Mouse (Mus musculus): ENCODE data around the gene Sez6l. TPM values are rescaled to one million over a fixed set of nuclear protein-coding genes. Genes with fewer than 3 reads are reported as not detected.

The Sez6l gene
- polyA plus RNA-seq (2012; rRNA removed): 0.34 and 0.42 TPM in 2 replicates

GRCm38 (mm10) chr5:112576993-112577670, at the start of gene Sez6l:
Gene Sez6l, minus strand, starts transcription at chr5:112577185.
- Histone ChIP-seq H3K36me3 (ENCODE audit: control insufficient read depth, insufficient read depth, low read length) (no peaks in the 10 kb centered on the region), H3K27ac (ENCODE audit: insufficient read depth, low read length) (no peak within 1 kb of the TSS), H3K4me3 (ENCODE audit: extremely low read depth, insufficient read depth, insufficient read length) (no peak within 1 kb of the TSS), H3K4me1 (ENCODE audit: control insufficient read depth, insufficient read depth, insufficient read length) (no peaks in the 10 kb centered on the region; the same call in 1 of the 2 replicates), H3K27me3 (ENCODE audit: control insufficient read depth, insufficient read depth, low read length) (peaks cover 3% of the 10 kb centered on the region)
- DNase-seq (ENCODE audit: low read depth in 1 of 2, low spot score in 2 of 2): no peak
- 5% methylated on average over 44 of the region's 50 CpGs for WGBS
- TF ChIP-seq POLR2A (IDR thresholded peaks at IDR 0.05; ENCODE audit: low read depth, low read length) (no peak), CTCF (IDR thresholded peaks at IDR 0.05; ENCODE audit: extremely low read depth, insufficient read depth, insufficient read length, insufficient replicate concordance) (no peak)

GRCm38 (mm10) chr5:112625555-112626160, 48.7 kb upstream of the Sez6l start:
- no peaks in the 10 kb centered on the region for H3K27me3 ChIP-seq (ENCODE audit: control insufficient read depth, insufficient read depth, low read length)
- TF ChIP-seq CTCF (IDR thresholded peaks at IDR 0.05; ENCODE audit: extremely low read depth, insufficient read depth, insufficient read length, insufficient replicate concordance) (no peak), POLR2A (IDR thresholded peaks at IDR 0.05; ENCODE audit: low read depth, low read length) (no peak)
- no peak overlapping the region for H3K4me3 ChIP-seq (ENCODE audit: extremely low read depth, insufficient read depth, insufficient read length)
- no peak for DNase-seq (ENCODE audit: low read depth in 1 of 2, low spot score in 2 of 2)
- H3K36me3 ChIP-seq (ENCODE audit: control insufficient read depth, insufficient read depth, low read length): no peaks in the 10 kb centered on the region
- H3K4me1 ChIP-seq (ENCODE audit: control insufficient read depth, insufficient read depth, insufficient read length): no peaks in the 10 kb centered on the region
- 45% methylated on average over 31 of the region's 31 CpGs for WGBS
- no peak overlapping the region for H3K27ac ChIP-seq (ENCODE audit: insufficient read depth, low read length)

- no peak for DNase-seq (ENCODE audit: low read depth in 1 of 2, low spot score in 2 of 2)
- Histone ChIP-seq H3K36me3 (ENCODE audit: control insufficient read depth, insufficient read depth, low read length) (no peaks in the 10 kb centered on the region), H3K4me1 (ENCODE audit: control insufficient read depth, insufficient read depth, insufficient read length) (no peaks in the 10 kb centered on the region), H3K27ac (ENCODE audit: insufficient read depth, low read length) (no peak overlapping the region), H3K4me3 (ENCODE audit: extremely low read depth, insufficient read depth, insufficient read length) (no peak overlapping the region), H3K27me3 (ENCODE audit: control insufficient read depth, insufficient read depth, low read length) (no peaks in the 10 kb centered on the region)
- WGBS: 58% methylated on average over 2 of the region's 2 CpGs
- TF ChIP-seq CTCF (IDR thresholded peaks at IDR 0.05; ENCODE audit: extremely low read depth, insufficient read depth, insufficient read length, insufficient replicate concordance) (no peak), POLR2A (IDR thresholded peaks at IDR 0.05; ENCODE audit: low read depth, low read length) (no peak)
These were observed 46.0 kb upstream of the Sez6l start for GRCm38 (mm10) chr5:112622946-112623345.

- no peak overlapping the region for H3K4me3 ChIP-seq (ENCODE audit: extremely low read depth, insufficient read depth, insufficient read length)
- no peaks in the 10 kb centered on the region for H3K36me3 ChIP-seq (ENCODE audit: control insufficient read depth, insufficient read depth, low read length)
- no peaks in the 10 kb centered on the region for H3K4me1 ChIP-seq (ENCODE audit: control insufficient read depth, insufficient read depth, insufficient read length)
- WGBS: 49% methylated on average over 3 of the region's 3 CpGs
- no peak for TF ChIP-seq CTCF (IDR thresholded peaks at IDR 0.05; ENCODE audit: extremely low read depth, insufficient read depth, insufficient read length, insufficient replicate concordance)
- no peak overlapping the region for H3K27ac ChIP-seq (ENCODE audit: insufficient read depth, low read length)
- H3K27me3 ChIP-seq (ENCODE audit: control insufficient read depth, insufficient read depth, low read length): no peaks in the 10 kb centered on the region
- DNase-seq (ENCODE audit: low read depth in 1 of 2, low spot score in 2 of 2): no peak
These were observed 43.3 kb upstream of the Sez6l start for GRCm38 (mm10) chr5:112620256-112620655.

GRCm38 (mm10) chr5:112619344-112619743, 42.4 kb upstream of the Sez6l start:
- no peak overlapping the region for H3K4me3 ChIP-seq (ENCODE audit: extremely low read depth, insufficient read depth, insufficient read length)

GRCm38 (mm10) chr5:112617602-112618247, 40.7 kb upstream of the Sez6l start:
- TF ChIP-seq CTCF (IDR thresholded peaks at IDR 0.05; ENCODE audit: extremely low read depth, insufficient read depth, insufficient read length, insufficient replicate concordance) (no peak), POLR2A (IDR thresholded peaks at IDR 0.05; ENCODE audit: low read depth, low read length) (no peak)
- no peaks in the 10 kb centered on the region for H3K36me3 ChIP-seq (ENCODE audit: control insufficient read depth, insufficient read depth, low read length)
- H3K27me3 ChIP-seq (ENCODE audit: control insufficient read depth, insufficient read depth, low read length): no peaks in the 10 kb centered on the region
- H3K4me3 ChIP-seq (ENCODE audit: extremely low read depth, insufficient read depth, insufficient read length): no peak overlapping the region
- H3K27ac ChIP-seq (ENCODE audit: insufficient read depth, low read length): no peak overlapping the region
- WGBS: 84% methylated on average over 16 of the region's 16 CpGs
- DNase-seq (ENCODE audit: low read depth in 1 of 2, low spot score in 2 of 2): no peak
- H3K4me1 ChIP-seq (ENCODE audit: control insufficient read depth, insufficient read depth, insufficient read length): no peaks in the 10 kb centered on the region

More at GRCm38 (mm10) chr5:112619344-112619743, 42.4 kb upstream of the Sez6l start:
- 78% methylated on average over 3 of the region's 3 CpGs for WGBS
- H3K36me3 ChIP-seq (ENCODE audit: control insufficient read depth, insufficient read depth, low read length): no peaks in the 10 kb centered on the region
- H3K27ac ChIP-seq (ENCODE audit: insufficient read depth, low read length): no peak overlapping the region
- H3K27me3 ChIP-seq (ENCODE audit: control insufficient read depth, insufficient read depth, low read length): no peaks in the 10 kb centered on the region
- no peak for DNase-seq (ENCODE audit: low read depth in 1 of 2, low spot score in 2 of 2)
- TF ChIP-seq POLR2A (IDR thresholded peaks at IDR 0.05; ENCODE audit: low read depth, low read length) (no peak), CTCF (IDR thresholded peaks at IDR 0.05; ENCODE audit: extremely low read depth, insufficient read depth, insufficient read length, insufficient replicate concordance) (no peak)
- no peaks in the 10 kb centered on the region for H3K4me1 ChIP-seq (ENCODE audit: control insufficient read depth, insufficient read depth, insufficient read length)
